Mouse (Mus musculus) limb, embryonic 13.5 days (tissue): Measurements from ENCODE around the gene Gpr27. TPM values are rescaled to one million over a fixed set of nuclear protein-coding genes. Genes with fewer than 3 reads are reported as not detected.

Experiments used
- ATAC-seq: fragments of 200-750 bp; cut with Nextera tagmentation; 2 replicates; pipeline ENCODE4 v1.8.0; 2017; ENCODE audit warnings: low read depth, moderate number of reproducible peaks, moderate TSS enrichment; ENCODE audit not compliant: low FRiP score
- H3K27ac ChIP-seq: fragments of 300-500 bp; sonication (generic); 2 replicates; pipeline ENCODE4 v1.5.1; 2015; ENCODE audit warnings: inconsistent platforms, mild to moderate bottlenecking, moderate library complexity
- H3K27me3 ChIP-seq: fragments of 300-500 bp; sonication (generic); 2 replicates; pipeline ENCODE4 v1.6.1; 2015; ENCODE audit warnings: mild to moderate bottlenecking, inconsistent platforms
- H3K36me3 ChIP-seq: fragments of 300-500 bp; sonication (generic); 2 replicates; pipeline ENCODE4 v1.6.1; 2015; ENCODE audit warnings: inconsistent platforms, mild to moderate bottlenecking, moderate library complexity
- H3K4me1 ChIP-seq: fragments of 300-500 bp; sonication (generic); 2 replicates; pipeline ENCODE4 v1.6.1; 2015; ENCODE audit warnings: inconsistent platforms
- H3K4me2 ChIP-seq: fragments of 300-500 bp; sonication (generic); replicated peaks from 2 replicates; pipeline ENCODE4 v1.6.1; 2015; ENCODE audit warnings: inconsistent platforms, mild to moderate bottlenecking, moderate library complexity
- H3K4me3 ChIP-seq: fragments of 300-500 bp; sonication (generic); 2 replicates; pipeline ENCODE4 v1.5.1; 2015; ENCODE audit warnings: moderate library complexity, mild to moderate bottlenecking, inconsistent platforms
- H3K9ac ChIP-seq: fragments of 300-500 bp; sonication (generic); 2 replicates; pipeline ENCODE4 v1.6.1; 2015; ENCODE audit warnings: mild to moderate bottlenecking, inconsistent platforms
- H3K9me3 ChIP-seq: fragments of 300-500 bp; sonication (generic); 2 replicates; pipeline ENCODE4 v1.6.1; 2016; ENCODE audit warnings: inconsistent platforms
- WGBS: fragments of 180-500 bp; shearing (Covaris S2); methylation state at CpG from one replicate; pipeline ENCODE4 v1.1.7; 2015; 5-methylcytosine and 5-hydroxymethylcytosine counted together
- polyA plus RNA-seq: library from polyadenylated mRNA; unstranded; fragments of >200 nt; fragmentation: Nextera tagmentation; extraction: Ambion mirVana; gene quantifications from 2 replicates; pipeline ENCODE4 v1.2.1, GENCODE M21; 2015

The Gpr27 gene
- polyA plus RNA-seq, 1 experiment from 2014 or later = 5.9 TPM

- Histone ChIP-seq H3K4me3 (no peak overlapping the region), H3K4me1 (peaks cover 39% of the 10 kb centered on the region), H3K36me3 (no peaks in the 10 kb centered on the region), H3K9ac (no peak overlapping the region), H3K27me3 (no peaks in the 10 kb centered on the region), H3K4me2 (no peak overlapping the region), H3K9me3 (no peaks in the 10 kb centered on the region), H3K27ac (no peak overlapping the region)
- 81% methylated on average over 8 of the region's 8 CpGs for WGBS
- no peak for ATAC-seq
These were observed 29.2 kb upstream of the Gpr27 start for GRCm38 (mm10) chr6:99663232-99663631.

- Histone ChIP-seq H3K9ac (peak overlapping the region; percentile 84), H3K27ac (0 out of 2 replicates have a peak overlapping the region, but pooled peaks have one; percentile 65), H3K27me3 (no peaks in the 10 kb centered on the region), H3K4me2 (peak overlapping the region; percentile 92), H3K9me3 (no peaks in the 10 kb centered on the region), H3K36me3 (no peaks in the 10 kb centered on the region), H3K4me1 (peaks cover 43% of the 10 kb centered on the region), H3K4me3 (peak overlapping the region; percentile 75)
- WGBS = 27% methylated on average over 16 of the region's 16 CpGs
- no peak for ATAC-seq
These were observed 26.8 kb upstream of the Gpr27 start for GRCm38 (mm10) chr6:99665457-99666317.

DNA sequence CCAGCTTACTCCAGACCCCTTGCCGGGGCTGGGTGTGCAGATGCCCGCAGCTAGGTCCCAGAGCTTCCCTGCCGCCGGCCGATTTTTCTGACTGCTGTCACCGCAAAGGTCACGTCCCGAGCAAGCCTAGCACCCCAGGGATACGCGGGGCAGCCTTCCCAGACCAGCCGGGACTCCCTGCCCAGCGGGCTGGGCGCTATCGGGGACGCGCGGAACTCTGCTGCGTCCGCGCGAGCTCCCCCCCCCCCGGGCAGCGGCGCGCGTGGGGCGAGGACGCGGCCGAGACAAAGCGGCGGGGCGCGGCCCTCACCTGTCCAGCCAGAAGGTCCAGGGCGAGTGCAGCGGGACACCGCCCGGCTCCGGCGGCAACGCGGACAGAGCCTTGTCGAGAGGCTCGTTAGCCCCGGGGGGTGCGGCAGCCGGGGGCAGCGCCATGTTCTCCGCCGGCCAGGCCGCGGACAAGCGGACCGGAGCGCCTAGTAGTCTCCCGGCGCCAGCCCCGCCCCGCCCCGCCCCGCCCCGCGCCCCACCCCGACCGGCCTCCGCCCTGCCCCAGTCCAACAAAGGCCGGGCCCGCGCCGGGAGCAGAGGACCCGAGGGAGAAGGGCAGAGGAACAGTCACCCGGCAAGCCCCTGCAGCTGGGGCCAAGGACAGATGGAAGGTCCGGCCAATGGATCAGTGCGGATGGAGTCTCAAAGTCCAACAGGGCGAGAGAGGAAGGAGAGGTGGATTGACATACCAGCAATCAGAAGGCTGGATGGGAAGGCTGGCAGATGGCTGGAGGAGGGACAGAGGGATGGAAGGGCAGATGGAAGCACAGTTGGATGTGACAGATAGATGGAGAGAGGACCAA, 25.9 kb upstream of the Gpr27 start, which contains the start of the genes Eif4e3 and Gm20696:
Eif4e3 (minus strand) TSS at position 454 of the 854 bp plus-strand sequence.
Gm20696 (minus strand) TSS at position 480 of the 854 bp plus-strand sequence.
- Histone ChIP-seq H3K9me3 (no peaks in the 10 kb centered on the region), H3K27ac (peak within 1 kb of the TSS; percentile 65), H3K4me2 (peak within 1 kb of the TSS; percentile 92), H3K9ac (peak within 1 kb of the TSS; percentile 84), H3K36me3 (no peaks in the 10 kb centered on the region), H3K27me3 (no peaks in the 10 kb centered on the region), H3K4me1 (peaks cover 40% of the 10 kb centered on the region), H3K4me3 (peak within 1 kb of the TSS; percentile 75)
- under 1% methylated on average over 63 of the region's 75 CpGs for WGBS
- peak; percentile 71 for ATAC-seq

GRCm38 (mm10) chr6:99667290-99667689, 25.2 kb upstream of the Gpr27 start:
- peak overlapping the region; percentile 92 for H3K4me2 ChIP-seq
- H3K9ac ChIP-seq = peak overlapping the region; percentile 84; the same call in 1 of the 2 replicates
- ATAC-seq = peak; percentile 44; the same call in 1 of the 2 replicates
- H3K9me3 ChIP-seq = no peaks in the 10 kb centered on the region
- peak overlapping the region; percentile 65 for H3K27ac ChIP-seq
- H3K4me1 ChIP-seq = peaks cover 40% of the 10 kb centered on the region
- H3K27me3 ChIP-seq = no peaks in the 10 kb centered on the region
- WGBS = 18% methylated on average over 8 of the region's 8 CpGs
- peak overlapping the region; percentile 75 for H3K4me3 ChIP-seq
- no peaks in the 10 kb centered on the region for H3K36me3 ChIP-seq

- H3K4me2 ChIP-seq = no peak overlapping the region
- 43% methylated on average over 5 of the region's 5 CpGs for WGBS
- no peaks in the 10 kb centered on the region for H3K9me3 ChIP-seq
- ATAC-seq = no peak
- H3K36me3 ChIP-seq = no peaks in the 10 kb centered on the region
- no peak overlapping the region for H3K27ac ChIP-seq
- H3K9ac ChIP-seq = no peak overlapping the region
- no peak overlapping the region for H3K4me3 ChIP-seq
- H3K27me3 ChIP-seq = no peaks in the 10 kb centered on the region
- peaks cover 31% of the 10 kb centered on the region for H3K4me1 ChIP-seq
These were observed 22.8 kb upstream of the Gpr27 start for GRCm38 (mm10) chr6:99669481-99670325.

DNA sequence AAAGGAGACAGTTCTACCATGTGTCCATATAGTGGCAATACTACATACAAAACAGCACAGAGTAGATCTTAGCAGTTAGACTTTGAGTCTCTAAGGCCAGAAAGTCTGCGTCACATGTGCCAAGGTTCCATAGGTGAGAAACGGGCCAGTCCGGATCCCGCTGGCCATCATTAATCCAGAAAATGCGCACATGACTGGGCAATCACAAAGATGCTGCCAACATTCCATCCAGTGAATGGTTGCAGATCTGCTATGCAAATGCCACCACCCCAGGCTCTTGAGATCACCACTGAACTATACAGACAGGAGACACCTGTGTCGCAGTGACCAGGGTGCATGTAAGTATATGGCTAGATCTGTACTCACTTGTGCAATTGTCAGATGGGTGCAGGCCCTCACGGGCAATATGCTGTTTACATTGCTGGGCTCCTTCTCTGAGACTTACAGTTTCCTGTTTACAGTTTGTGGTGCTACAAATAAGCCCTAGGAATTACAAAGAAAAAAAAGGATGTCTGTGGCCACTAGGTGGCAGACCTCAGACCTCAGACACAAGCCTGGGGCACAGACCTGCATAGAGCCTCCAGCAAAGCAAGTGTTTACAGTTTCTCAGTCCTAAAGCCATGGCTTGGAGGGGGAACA, 21.9 kb upstream of the Gpr27 start:
- Histone ChIP-seq H3K9ac (no peak overlapping the region), H3K9me3 (no peaks in the 10 kb centered on the region), H3K4me3 (no peak overlapping the region), H3K4me1 (peaks cover 24% of the 10 kb centered on the region), H3K27ac (no peak overlapping the region), H3K4me2 (no peak overlapping the region), H3K36me3 (no peaks in the 10 kb centered on the region), H3K27me3 (no peaks in the 10 kb centered on the region)
- no peak for ATAC-seq
- WGBS = 80% methylated on average over 7 of the region's 7 CpGs

DNA sequence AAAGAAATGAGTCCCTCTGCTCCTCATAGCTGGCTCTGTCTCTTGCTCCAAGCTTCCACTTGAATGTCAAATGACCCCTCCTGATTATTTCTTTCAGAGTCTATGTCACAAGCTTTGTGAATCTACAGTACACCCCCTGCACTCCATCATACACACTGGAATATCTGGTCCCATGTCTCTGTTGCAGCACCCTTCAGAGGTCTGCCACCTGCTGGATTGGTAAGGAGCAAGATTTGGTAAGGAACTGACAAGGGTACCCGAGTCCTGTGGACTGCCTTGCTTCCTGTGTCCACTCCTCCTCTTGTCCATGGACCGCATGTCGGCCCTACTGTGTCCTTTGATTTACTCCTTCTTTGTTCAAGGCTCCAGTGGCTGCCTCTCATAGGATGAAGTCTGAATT, 20.7 kb upstream of the Gpr27 start:
- Histone ChIP-seq H3K4me2 (no peak overlapping the region), H3K27ac (no peak overlapping the region), H3K36me3 (no peaks in the 10 kb centered on the region), H3K27me3 (no peaks in the 10 kb centered on the region), H3K9me3 (no peaks in the 10 kb centered on the region), H3K9ac (no peak overlapping the region), H3K4me1 (peaks cover 18% of the 10 kb centered on the region), H3K4me3 (no peak overlapping the region)
- WGBS = 73% methylated on average over 3 of the region's 3 CpGs
- ATAC-seq = no peak

GRCm38 (mm10) chr6:99674482-99674881, 18.0 kb upstream of the Gpr27 start:
- H3K9ac ChIP-seq = no peak overlapping the region
- no peak overlapping the region for H3K4me3 ChIP-seq
- H3K27ac ChIP-seq = no peak overlapping the region
- no peaks in the 10 kb centered on the region for H3K27me3 ChIP-seq
- WGBS = 77% methylated on average over 4 of the region's 4 CpGs
- no peak overlapping the region for H3K4me2 ChIP-seq
- H3K36me3 ChIP-seq = no peaks in the 10 kb centered on the region
- no peaks in the 10 kb centered on the region for H3K9me3 ChIP-seq
- ATAC-seq = no peak
- H3K4me1 ChIP-seq = peaks cover 6% of the 10 kb centered on the region

- H3K9ac ChIP-seq = no peak overlapping the region
- H3K36me3 ChIP-seq = no peaks in the 10 kb centered on the region
- H3K4me1 ChIP-seq = no peaks in the 10 kb centered on the region
- no peaks in the 10 kb centered on the region for H3K27me3 ChIP-seq
- no peak overlapping the region for H3K4me3 ChIP-seq
- no peak for ATAC-seq
- H3K27ac ChIP-seq = no peak overlapping the region
- WGBS = 82% methylated on average over 8 of the region's 8 CpGs
- no peak overlapping the region for H3K4me2 ChIP-seq
- H3K9me3 ChIP-seq = no peaks in the 10 kb centered on the region
These were observed 15.2 kb upstream of the Gpr27 start for GRCm38 (mm10) chr6:99677325-99677724.

GRCm38 (mm10) chr6:99678108-99678507, 14.4 kb upstream of the Gpr27 start:
- WGBS = 81% methylated on average over 11 of the region's 11 CpGs
- no peak for ATAC-seq

GRCm38 (mm10) chr6:99683974-99684373, 8.5 kb upstream of the Gpr27 start:
- no peak for ATAC-seq
- no peak overlapping the region for H3K9ac ChIP-seq
- H3K4me3 ChIP-seq = no peak overlapping the region
- no peaks in the 10 kb centered on the region for H3K4me1 ChIP-seq
- no peak overlapping the region for H3K27ac ChIP-seq
- no peaks in the 10 kb centered on the region for H3K36me3 ChIP-seq
- 88% methylated on average over 5 of the region's 5 CpGs for WGBS
- no peak overlapping the region for H3K4me2 ChIP-seq
- H3K27me3 ChIP-seq = peaks cover 5% of the 10 kb centered on the region
- 0 out of 2 replicates have a peak, but pooled peaks cover 4% of the 10 kb centered on the region for H3K9me3 ChIP-seq

More at GRCm38 (mm10) chr6:99678108-99678507, 14.4 kb upstream of the Gpr27 start:
- Histone ChIP-seq H3K27me3 (no peaks in the 10 kb centered on the region), H3K9ac (no peak overlapping the region), H3K4me1 (no peaks in the 10 kb centered on the region), H3K27ac (no peak overlapping the region), H3K4me3 (no peak overlapping the region), H3K9me3 (no peaks in the 10 kb centered on the region), H3K4me2 (no peak overlapping the region), H3K36me3 (no peaks in the 10 kb centered on the region)
